Mouse (Mus musculus): Measurements from ENCODE around the gene Aff4.

Gene Aff4

DNA sequence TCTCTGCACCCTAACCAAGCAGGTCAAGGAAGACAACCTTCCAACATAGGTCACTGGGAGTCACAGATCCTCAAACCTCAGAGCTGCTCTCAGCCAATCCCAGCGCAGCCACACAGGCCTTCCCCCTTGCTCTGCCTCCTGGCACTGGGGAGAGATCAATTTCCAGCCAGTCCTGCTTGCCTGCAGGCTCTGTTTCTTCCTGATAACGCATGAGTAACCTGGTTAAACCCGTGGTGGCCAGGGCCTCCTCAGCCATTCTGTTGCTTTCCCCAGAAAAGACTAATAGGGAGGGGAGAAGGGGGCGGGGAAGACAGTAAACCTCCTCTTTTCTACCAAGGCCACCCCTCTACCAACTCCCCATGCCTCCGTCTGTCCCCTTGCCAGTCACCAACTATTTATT lies 111.1 kb downstream of the Aff4 start:
- no peak for DNase-seq (ENCODE audit: low spot score)

- DNase-seq (ENCODE audit: low spot score): no peak
Observed at GRCm38 (mm10) chr11:53463551-53464424, 113.2 kb downstream of the Aff4 start.

DNA sequence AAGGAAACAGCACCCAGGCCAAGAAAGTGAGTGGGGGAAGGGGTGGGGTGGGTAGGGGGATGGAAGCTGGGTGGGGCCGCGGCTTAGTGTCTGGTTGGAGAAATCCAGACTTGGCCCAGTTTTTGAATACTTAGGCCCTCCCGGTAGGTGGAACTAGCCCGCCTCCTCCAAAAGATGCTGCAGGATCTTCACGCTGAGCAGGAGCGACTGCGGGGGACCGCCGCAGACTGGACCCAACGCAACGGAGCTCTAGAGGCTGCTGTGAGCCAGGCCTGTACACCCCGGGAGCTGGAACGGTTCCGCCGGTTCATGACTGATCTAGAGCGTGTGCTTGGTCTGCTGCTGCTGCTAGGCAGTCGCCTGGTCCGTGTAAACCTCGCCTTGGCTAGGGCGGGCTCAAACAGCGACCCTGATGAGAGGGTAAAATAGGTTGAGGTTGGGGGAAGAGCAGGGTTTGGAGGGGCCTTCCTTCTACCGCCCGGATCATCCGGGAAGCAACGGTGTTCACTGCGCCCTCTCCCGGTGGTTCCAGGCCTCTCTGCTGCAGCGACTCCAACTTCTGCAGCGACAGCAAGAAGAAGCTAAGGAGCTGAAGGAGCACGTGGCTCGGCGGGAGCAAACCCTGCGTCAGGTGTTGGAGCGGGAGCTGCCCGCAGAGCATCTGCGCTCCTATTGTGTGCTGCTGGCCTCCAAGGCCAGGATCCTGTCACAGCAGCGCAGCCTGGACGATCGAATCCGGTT lies 115.8 kb downstream of the Aff4 start:
- DNase-seq (ENCODE audit: low spot score): peak; percentile 78

GRCm38 (mm10) chr11:53469294-53469967 lies 118.8 kb downstream of the Aff4 start:
- DNase-seq (ENCODE audit: low spot score): no peak

DNA sequence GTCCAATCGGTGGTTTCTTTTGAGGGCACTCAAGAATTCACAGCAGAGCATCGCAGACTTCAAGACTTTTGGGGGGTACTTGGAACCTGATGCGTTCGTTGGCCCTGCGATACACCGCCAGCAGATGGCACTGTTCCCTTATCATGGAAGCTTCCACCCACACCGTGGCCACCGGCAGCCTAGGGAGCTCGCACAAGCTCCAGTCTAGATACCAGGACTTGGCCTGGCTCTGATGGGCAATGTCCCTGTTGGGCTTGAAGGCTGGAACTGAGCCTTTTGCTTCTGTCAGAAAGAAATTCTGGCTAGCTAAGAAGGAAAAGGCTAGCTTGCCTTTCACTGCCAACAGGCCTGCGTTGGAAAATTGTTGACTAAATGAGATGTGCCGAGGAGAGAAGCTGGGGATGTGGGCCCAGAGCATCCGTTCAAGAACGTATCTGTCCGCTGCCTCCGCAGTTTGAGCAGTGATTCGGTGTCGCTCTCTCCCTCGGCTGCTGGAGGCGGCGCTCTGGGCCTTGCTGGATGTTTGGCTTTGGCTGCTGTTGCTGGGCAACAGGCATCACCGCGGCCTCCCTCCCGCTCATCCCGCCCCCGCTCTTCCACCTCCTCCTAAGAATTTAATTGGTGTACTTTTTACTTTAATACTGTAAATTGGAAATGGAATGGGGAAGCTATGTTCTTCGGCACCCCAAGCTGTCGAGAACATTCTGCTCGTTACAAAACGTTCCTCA lies 119.5 kb downstream of the Aff4 start, which contains the start of gene Gm9837:
Gene Gm9837, minus strand, starts transcription at position 512 of the 728 bp plus-strand sequence.
- peak; percentile 88 for DNase-seq (ENCODE audit: low spot score)

All from urinary bladder, postnatal 25 days (tissue).